Mouse (Mus musculus): ENCODE data around the gene Shb.

Gene Shb

DNA sequence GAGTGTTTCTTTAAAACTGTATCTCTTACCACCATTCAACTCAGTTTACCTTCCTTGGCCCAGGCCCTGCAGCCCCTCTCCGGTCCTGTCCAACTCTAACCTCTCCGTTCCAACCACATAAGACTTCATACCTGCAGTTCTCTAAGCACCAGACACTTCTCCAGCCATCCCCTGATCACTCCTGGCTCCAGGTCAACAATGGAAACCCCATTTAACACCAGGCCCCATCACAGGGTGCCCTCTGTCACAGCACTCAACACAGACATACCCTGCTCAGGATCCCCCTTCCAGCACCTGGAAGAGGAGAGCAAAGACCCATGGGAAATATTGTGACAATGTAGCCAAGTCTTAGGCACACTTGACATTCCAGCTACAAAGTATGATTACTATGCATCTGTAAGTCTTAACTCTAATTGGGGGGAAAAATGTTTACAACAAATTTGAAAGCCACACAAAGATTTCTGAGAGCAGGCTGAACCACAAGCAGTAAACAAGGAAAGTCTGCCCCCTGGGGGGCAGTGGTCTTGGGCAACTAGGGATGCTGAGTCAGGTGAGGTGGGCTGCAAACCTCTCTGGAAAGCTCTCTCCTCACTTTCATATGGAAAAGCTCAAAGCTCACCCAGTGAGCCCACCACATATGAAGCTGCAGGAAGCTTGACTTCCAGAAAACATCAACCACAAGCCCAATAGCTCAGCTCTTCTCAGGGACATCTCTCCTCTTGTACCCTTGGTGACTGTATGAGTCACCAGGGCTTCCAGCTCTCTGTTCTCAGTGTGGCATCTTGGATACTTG, 4.5 kb downstream of the Shb start:
- DNase-seq (ENCODE audit: low spot score) = no peak

DNA sequence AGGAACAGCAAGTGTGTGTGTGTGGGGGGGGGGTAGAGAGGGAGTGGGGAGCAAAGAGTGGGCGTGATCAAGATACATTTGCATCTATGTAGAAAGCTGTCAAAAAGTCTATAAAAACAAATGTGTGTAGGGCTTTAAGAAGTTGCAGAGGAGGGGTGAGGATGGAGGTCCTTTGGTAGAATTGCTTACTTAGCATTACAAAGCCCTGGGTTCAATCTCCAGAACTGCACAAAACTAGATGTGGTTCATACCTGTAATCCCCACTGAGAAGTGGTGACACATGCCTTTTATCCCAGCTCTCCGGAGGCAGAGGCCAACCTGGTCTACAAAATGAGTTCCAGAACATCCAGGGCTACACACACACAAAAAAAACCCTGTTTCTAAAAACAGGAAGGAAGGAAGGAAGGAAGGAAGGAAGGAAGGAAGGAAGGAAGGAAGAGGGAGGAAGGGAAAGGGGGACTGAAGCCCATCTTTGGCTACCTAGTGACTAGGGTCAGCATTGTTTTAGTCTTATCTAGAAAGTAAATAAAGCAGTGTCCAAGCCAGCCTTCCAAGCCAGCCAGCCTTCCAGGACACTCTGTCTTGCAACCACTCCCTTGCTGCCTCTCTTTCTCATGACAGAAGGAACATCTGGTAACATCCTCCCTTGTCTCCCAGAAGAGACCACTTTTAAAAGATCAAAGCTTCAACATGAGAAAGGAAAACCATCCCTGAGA, 5.3 kb downstream of the Shb start:
- no peak for DNase-seq (ENCODE audit: low spot score)

DNA sequence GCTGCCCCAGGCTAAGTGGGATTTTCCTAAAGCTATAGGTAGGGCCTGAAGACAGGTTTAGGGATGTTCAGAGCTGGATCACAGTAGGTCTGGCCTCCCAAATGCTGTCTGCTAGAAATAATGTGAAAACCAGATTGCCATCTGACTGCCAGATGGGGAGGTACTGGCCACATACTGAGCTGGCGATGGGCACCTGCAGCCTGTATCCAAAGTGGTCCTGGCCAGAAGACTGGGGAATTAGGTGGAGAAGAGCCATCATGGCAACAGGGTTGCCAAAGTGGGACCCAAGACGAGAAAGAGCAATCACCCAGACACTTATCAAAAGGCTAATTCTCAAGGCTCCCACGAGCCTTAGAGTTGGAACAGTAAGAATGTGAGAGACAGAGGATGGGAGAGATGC, 6.1 kb downstream of the Shb start:
- DNase-seq (ENCODE audit: low spot score) = no peak

DNA sequence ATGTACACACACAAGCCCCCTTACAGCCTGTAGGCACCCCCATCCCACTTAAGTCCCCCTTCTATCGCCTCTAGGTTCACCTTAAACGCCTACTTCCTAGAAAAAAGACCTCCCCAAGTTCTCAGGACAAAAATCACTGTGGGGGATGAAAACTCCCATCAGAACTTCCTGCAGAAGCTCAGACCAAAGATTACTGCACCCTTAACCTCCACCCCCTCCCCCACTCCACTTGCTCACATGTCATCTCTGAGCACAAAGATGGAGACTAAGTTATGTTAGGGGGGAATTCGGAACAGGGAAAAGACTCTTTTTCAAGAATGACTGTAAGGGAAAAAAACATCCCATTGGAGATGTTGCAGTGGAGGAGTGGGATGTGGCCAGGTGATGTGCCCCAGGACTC, 6.7 kb downstream of the Shb start:
- DNase-seq (ENCODE audit: low spot score) = no peak

DNA sequence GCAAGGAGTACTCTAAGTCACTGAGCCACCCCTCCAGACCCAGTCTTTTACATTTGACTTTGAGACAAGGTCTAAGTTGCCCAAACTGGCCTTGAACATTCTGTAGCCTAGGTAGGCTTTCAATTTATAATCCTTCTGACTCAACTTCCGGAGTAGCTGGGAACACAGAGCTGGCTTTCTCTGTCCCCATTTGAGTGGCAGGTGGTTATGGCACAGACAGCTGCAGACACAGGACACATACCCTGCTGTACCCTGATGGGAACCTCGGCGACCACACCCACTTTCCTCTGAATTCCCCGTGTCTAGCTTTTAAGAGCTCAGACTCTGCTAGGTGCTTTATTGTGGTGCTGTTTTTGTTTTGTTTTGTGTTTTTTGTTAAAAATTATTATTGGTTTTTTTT, 7.7 kb downstream of the Shb start:
- DNase-seq (ENCODE audit: low spot score) = no peak

DNA sequence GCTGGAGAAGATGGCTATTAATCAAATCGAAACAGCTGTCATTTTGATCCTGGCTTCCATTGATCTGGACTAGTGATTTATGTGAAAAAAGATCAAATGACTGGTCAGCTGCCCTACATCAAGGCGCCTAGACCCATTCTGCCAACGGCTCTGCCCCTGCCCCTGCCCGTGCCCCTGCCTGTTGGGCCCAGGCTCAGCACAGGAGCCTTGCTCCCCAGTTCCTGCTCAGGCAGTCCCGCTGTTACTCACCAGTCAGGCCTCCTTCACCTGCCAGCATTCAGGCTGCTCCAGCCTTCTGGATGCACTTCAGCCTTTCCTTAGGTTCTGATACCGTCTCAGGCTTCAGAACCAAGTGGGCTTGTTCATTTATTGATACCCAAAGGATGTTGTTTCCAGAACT, 8.9 kb downstream of the Shb start:
- no peak for DNase-seq (ENCODE audit: low spot score)

DNA sequence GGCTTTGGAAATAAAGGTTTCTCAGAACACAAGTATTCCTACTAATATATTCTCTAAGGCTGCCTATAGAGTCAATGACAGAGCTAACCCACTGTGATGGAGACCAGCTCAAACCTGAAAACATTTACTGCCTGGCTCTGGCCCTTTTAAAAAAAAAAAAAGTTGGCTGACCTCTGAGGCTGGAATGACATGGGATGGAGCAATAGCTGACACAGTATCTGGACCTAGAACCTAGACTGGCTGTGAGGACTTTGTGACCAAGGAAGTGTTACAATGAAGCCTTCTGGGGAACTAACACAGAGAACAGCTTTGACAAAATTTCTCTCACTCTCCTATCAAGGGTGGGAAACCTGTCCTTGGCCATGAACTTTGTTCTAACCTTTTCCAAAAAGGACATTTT, 9.3 kb downstream of the Shb start:
- no peak for DNase-seq (ENCODE audit: low spot score)

DNA sequence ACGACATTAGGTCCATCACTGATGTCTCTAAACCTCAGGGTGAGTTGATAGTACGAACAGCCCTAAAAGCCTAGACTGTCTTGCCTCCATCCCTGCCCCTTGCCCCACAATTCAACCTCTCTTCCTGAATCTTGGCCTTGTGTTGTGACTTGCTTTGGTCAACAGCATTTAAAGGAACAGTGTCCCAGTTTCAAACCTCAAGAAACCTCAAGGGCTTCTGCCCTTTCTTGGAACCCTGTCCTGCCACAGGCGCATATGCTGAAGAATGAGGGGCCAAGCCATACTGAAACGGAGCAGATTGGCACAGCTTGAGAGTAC, 9.7 kb downstream of the Shb start:
- DNase-seq (ENCODE audit: low spot score) = no peak

DNA sequence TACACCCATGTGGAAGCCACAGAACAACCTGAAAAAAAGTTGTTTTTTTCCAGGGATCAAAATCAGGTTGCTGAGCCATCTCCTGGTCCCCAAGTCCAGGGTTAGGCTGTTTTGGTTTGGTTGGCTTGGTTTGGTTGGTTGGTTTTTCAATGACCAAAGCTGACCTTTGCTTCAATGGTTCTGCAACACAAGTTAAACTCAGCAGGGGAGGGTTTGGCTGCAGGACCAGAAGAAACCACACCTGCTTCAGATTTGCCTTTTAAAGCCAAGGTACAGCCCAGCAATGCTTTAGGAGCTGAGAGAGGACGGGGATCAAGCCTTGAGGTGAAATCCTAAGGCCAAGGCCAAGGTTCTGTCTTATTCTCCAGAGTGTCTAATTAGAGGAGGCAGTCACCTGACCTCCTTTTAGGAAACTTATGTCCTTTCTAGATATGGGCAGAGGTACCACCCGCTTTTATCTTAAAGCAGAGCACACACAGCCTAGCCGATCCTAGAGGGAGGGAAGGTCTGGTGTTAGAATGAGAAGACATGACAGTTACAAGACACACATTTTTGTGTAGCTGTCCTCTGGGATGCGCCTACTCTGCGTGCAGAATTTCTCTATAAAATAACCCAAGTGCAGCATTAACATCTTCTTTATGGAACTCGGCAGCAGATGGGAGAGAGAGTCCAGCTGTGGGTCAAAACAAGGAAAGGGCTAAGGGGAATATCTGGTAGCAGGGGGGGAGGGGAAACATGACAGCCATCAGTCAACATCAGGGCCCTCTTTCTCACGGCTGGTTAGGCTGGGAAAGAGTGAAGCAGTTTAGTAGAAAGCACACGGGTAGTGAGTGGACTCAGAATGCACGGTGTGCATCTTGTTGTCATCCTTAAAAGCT, 10.3 kb downstream of the Shb start:
- DNase-seq (ENCODE audit: low spot score) = no peak

DNA sequence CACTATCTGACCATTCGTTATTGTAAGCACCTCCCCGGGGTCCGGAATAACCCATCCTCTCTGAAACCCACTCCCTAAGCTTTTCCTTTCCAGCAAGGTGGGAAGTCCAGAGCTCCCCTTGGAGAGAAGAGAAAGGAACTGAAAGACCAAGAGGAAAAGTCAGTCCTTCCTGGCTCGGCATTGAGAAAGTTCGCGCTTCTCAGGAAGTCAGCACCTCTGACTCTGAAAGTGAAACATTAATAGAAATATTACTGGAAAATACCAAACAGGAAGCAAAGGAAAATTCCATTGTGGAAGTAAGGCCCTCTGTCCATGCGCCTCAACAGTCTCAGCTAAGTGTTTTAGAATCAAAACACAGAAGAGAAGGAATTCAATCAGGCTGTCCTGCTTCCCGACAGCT, 11.9 kb downstream of the Shb start:
- DNase-seq (ENCODE audit: low spot score) = no peak

DNA sequence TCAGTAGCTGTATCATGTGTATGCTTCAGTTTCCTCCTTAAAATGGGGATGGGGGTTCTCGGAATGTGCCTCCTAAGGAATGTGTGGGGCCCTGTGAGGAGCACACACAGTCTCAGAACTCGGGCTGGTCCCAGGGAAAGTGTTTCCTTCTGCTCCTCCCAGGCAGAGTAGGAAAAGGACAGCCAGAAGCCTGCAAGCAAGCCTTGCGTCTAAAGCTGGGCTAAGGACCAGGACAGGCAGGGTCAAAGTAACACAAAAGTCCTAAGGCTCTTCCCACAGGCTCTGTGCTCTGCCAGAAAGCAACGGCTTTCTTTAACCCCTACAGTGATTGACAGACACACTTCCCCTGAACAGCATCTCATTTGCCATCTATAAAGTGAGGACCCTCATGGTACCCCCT, 14.9 kb downstream of the Shb start:
- DNase-seq (ENCODE audit: low spot score) = no peak

DNA sequence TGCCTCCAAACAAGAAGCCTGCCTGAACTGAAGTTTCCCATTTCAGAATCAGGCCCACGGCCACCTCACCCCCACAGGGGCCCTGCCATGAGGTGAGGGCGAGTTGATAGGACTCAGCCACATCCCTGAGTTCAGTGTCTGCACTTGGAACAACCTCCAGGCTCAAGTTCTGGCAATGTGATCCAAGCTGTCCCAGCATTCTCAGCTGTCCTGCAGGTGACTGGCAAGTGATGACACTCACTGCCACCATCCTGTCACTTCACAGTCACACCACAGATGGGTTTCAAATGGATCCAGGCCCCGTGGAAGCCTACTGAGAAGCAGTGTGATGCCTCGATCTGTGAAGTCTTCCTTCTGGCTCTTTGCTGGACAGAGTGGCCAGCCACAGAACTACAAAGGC, 16.4 kb downstream of the Shb start:
- no peak for DNase-seq (ENCODE audit: low spot score)

DNA sequence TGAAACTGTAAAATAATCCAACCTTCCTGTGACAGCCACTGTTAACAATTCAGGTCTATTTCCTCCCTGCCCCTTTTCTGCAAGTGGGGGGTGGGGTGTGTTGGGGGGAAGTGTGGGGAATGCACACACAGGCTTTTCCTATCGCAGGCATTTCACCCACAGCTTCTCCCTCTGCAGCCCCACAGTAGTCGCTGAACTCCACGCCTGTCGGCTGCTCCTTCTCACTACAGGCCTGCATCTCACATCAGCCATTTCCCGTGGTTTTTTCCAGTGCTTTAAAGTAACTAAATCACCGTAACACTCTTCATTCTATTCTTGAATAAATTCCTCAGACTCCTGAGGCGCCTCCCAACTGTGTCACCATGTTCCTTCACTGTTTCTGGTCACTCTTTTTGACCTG, 17.9 kb downstream of the Shb start:
- DNase-seq (ENCODE audit: low spot score) = no peak

DNA sequence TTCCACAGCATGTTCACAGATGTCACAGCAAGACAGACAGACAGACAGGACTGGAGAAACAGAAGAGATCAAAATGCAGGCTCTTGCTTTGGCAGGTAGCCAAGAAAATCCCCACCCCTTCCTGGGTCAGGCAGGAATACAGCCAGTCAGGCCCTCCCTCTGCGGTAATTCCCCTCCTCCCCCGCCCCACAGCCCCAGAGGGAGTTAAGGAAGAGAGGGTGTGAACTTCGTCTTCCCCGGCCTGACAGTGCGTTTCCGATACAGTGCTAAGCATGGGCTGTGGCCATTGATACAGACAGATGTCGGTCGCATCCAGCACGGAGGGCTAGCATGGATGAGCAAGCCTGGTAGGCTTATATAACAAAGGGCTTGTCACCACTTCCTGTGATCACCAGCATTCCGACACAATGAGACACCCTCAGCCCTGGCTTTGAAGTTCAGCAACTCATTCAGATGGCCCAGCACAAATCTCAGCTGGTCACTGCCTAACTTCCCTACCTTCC, 18.4 kb downstream of the Shb start:
- peak; percentile 47 for DNase-seq (ENCODE audit: low spot score)

DNA sequence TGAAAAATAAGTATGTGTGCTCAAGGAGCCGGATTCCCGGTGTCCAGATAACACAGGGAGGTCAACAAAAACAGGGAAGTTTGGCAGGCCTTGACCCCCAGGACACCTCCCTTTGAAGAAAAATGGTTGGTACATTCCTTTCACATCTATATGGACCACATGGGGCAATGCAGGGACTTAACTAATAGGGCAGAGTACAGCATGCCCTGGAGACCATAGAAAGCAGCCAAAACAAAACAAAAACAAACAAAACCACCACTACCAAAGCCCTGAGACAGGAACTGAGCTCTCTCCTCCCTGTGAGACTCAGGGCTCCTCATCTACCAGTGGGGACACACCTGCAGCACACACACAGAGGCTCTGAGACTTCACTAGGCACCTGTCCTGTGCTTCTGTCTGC, 18.9 kb downstream of the Shb start:
- DNase-seq (ENCODE audit: low spot score) = no peak

DNA sequence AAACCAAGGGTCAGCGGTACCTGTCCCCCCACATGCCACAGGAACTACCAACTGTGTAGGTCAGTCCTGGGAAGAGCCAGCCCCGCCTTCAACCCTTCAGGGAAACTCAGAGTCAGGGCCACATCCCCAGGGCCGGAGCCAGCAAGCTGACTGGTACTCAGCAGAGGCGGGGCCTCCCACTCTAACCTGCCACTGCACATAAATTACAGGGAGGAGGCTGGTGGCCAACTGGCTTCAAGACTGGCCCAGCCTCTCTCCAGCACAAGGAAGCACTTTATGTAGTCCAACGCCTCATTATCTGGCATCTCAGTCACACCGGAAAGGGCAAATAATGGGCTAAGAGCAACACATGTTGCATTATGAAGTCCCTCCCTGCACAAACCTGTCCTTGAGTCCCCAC, 22.1 kb downstream of the Shb start:
- DNase-seq (ENCODE audit: low spot score) = peak; percentile 75

DNA sequence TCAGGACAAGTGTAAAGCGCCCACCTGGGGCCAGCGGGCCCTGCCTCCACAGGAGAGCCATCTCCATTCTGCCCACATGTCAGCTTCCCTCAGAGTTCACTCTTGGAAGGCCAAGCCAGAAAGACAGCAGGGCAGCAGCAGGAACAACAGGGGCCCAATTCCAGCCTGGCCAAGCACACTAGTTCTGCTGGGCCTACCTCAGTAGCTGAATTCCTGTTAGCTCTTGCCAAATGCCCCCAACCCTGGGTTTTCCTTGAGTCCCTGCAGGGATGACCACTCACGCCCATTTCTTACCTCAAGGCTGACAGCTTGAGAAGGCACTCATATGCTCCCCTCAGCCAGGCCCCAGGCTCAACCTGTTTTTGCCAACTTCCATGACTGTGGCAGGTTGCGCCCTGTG, 22.9 kb downstream of the Shb start:
- no peak for DNase-seq (ENCODE audit: low spot score)

DNA sequence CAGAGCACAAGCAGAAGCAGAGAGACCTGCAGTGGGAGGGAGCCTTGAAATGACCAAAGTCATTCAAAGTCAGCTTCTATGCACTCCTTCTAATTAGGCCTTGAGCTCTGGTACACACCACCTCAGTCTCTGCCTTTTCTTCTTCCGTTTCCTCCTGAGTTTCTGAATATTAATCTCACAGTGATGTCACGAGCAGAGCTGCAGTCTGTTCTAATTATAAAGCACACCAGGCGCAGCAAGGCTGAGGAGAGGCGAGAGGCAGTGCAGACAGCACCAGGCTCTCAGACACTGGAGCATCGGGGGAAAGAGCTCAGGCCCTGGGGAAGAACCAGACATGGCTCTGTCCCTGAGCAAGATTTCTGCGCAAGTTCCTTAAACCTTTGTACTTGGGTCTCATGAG, 23.8 kb downstream of the Shb start:
- no peak for DNase-seq (ENCODE audit: low spot score)

DNA sequence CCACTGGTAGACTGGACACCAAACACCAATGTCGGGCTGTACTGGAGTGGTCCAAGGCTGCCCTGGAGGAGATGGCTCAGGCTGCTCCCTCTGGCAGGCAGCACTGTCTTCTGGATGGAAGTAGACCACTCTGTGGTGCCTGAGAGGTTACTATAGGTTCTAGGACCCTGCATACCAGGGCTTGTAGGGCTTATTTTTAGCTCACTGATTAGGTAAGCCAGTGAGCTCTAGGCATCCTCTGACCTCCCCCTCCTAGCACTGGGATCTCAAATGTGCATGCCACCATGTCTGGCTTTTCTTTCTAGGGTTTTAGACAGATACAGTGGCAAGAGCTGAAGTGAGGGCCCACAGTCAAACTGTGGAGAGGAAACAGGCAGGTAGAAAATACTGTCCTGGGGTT, 24.8 kb downstream of the Shb start:
- DNase-seq (ENCODE audit: low spot score) = no peak

DNA sequence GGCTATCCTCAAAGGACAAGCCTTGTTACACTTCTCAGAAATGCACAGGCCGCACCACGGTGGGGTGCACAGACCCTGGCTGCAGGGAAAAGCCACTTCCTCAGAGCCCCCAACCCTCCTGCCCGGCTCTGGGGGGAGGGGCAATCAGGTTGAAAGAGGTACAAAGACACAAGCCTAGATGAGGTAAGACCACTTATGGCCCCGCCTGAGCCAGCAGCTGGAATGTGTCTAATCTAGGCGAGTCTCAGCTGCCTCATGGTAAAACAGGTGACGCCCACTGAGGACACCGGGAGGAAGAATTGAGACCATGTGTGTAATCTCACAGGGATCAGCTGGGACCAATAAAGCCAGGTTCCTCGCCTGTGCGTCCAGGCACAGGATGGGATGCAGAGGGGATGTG, 25.2 kb downstream of the Shb start:
- no peak for DNase-seq (ENCODE audit: low spot score)

DNA sequence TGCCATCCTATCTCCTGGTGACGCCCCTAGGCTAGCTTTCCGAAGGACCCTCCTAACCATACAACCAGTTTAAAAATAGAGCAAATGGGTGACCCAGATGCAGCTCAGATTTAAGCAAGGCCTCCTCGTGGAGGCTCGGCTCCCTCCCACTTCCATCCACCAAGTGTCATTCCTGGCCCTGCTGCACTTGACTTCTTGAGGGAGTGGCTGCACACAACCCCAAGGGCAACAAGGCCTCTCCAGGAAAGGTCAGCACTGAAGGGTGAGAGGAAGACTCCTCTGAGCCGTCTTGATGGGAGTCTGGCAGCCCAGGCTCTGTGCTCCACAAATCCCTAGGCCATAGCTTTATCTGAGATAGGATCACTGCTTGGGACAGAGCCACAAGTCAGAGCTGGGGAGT, 25.7 kb downstream of the Shb start:
- DNase-seq (ENCODE audit: low spot score) = no peak

DNA sequence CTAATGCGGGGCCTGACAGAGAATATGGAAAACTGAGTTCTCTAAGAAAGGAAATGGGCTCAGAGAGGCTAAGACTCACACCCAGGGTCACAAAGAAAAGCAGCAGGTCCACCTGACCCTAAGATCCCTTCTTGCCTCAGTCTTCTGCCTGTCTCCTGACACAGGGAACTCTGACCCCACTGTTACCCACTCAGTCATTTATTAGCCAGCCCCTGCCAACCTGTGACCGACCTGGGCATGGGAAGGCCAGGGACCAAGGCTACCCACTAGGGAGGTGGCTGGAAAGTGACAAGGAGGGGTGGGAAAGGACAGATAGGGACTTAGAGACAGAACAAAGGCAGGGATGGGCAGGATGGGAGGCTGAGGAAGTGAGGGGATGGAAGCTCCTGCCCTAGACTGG, 26.6 kb downstream of the Shb start:
- DNase-seq (ENCODE audit: low spot score) = no peak

DNA sequence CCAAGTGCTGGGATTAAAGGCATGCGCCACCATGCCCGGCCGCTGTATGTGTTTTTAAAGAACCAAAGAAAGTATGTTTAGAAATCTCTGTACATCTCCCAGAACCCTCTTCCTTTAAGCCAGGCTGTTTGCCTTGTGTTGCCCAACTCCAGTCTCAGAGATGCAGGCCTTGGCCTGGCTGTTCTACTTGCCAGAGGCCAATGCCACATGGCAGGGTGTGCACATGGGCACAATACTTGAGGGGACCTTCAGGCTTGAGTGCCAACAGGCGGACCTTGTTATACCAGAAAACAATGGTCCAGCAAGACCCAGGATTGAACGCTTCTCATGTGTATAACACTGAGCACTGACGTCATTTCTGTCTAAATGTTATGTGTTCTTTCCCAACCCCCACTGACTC, 27.1 kb downstream of the Shb start:
- DNase-seq (ENCODE audit: low spot score) = no peak

Data from ovary, postnatal 36 days (tissue).